Mouse (Mus musculus): ENCODE measurements around the gene Fam114a1. TPM values are rescaled to one million over a fixed set of nuclear protein-coding genes. Genes with fewer than 3 reads are reported as not detected.
A peak's percentile ranks its signal among the peaks of the same experiment; 100 is the strongest.

Gene Fam114a1
- total RNA-seq, 2 experiments from 2014 or later, result 5.0 to 6.1 TPM

- intact Hi-C loops (cut with DNase I), result no loop called here
- DNase-seq (ENCODE audit: low spot score in 2 of 2), result no peak
Observed at GRCm38 (mm10) chr5:65045642-65046370, 75.9 kb downstream of the Fam114a1 start.

GRCm38 (mm10) chr5:65046442-65047284, 76.8 kb downstream of the Fam114a1 start:
- intact Hi-C loops (cut with DNase I), result no loop called here
- DNase-seq (ENCODE audit: low spot score in 2 of 2), result no peak

- no peak for DNase-seq (ENCODE audit: low spot score in 2 of 2)
- intact Hi-C loops (cut with DNase I), result no loop called here
Observed at GRCm38 (mm10) chr5:65047285-65047855, 77.5 kb downstream of the Fam114a1 start.

- intact Hi-C loops (cut with DNase I), result no loop called here
- DNase-seq (ENCODE audit: low spot score in 2 of 2), result no peak
Observed at GRCm38 (mm10) chr5:65049880-65050279, 80.0 kb downstream of the Fam114a1 start.

DNA sequence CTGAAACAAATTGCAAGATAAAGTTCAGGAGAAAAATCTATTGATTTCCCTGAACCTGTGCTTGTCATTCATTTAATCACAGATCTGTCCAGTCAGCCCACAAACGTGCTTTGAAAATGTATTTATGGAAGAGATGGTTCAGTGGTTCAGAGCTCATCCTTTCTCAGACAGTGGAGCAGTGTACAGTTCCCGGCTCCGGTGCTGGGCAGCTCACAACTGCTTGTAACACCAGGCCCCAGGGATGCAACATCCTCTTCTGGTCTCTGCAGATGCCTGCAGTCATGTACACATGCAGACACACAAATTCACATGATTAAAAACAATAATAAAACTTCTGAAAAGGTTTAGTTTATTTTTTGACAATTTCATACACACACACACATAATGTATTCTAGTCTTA, 81.6 kb downstream of the Fam114a1 start:
- no peak for DNase-seq (ENCODE audit: low spot score in 2 of 2)
- intact Hi-C loops (cut with DNase I), result no loop called here

GRCm38 (mm10) chr5:65057596-65057995, 87.7 kb downstream of the Fam114a1 start:
- intact Hi-C loops (cut with DNase I), result no loop called here
- no peak for DNase-seq (ENCODE audit: low spot score in 2 of 2)

DNA sequence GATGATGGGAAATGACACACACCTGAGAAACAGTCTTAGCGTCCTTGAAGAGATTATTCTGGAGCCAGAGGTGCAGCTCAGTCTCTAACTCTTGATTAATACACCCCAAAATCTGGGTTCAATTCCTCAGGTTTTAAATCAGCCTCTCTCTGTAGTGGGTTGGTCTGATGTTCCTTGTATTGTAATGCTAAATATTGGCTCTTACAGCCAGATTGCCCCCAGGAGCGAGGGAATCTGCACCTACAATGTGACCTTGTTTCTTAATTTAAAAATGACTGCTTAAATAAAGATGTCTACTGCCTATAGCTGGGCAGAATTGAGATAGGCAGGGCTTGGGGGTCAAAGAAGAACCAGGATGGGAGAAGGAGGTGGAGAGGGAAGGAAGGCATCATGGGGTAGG, 89.9 kb downstream of the Fam114a1 start:
- intact Hi-C loops (cut with DNase I), result no loop called here
- no peak for DNase-seq (ENCODE audit: low spot score in 2 of 2)

GRCm38 (mm10) chr5:65062236-65062635, 92.4 kb downstream of the Fam114a1 start:
- no peak for DNase-seq (ENCODE audit: low spot score in 2 of 2)
- intact Hi-C loops (cut with DNase I), result no loop called here

DNA sequence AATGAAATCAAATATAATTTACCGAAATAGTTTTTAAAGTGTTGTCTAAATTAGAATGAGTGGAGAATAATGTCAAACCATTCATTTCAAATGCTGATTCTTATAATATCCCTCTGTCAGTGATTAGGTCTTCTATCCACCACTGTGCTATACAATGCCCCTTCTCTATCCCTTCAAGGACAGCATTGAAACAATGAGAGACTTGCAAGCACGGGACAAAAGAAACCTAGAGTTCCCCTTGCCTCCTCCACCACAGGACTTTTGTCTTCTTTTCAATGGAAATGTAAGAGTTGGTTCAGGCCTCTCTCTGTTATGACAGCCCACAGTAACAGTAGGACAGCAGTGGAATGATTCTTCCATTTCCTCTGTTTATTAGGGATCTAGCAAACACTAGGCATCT, 93.4 kb downstream of the Fam114a1 start:
- intact Hi-C loops (cut with DNase I), result no loop called here
- DNase-seq (ENCODE audit: low spot score in 2 of 2), result no peak

DNA sequence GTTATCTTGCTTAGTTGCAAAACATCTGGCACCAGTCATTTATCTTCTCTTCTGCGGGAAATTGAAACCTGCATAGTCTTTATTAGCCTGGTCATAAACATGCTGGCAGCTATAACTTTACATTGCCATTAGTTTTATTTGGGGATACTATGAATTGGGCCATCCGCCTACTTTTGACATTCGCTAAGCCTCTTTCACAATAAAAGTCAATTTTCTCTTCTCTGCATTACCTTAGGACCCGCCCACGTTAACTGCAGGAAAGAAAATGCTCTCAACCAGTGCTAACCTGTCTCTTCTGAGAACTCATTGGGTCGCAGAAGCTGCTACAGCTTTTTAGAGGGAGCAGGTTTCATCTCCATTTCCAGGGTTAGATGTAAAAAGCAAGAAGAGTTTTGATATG, 98.3 kb downstream of the Fam114a1 start:
- intact Hi-C loops (cut with DNase I), result no loop called here
- no peak for DNase-seq (ENCODE audit: low spot score in 2 of 2)

GRCm38 (mm10) chr5:65069872-65070271, 100.0 kb downstream of the Fam114a1 start:
- DNase-seq (ENCODE audit: low spot score in 2 of 2), result no peak
- intact Hi-C loops (cut with DNase I), result no loop called here

DNA sequence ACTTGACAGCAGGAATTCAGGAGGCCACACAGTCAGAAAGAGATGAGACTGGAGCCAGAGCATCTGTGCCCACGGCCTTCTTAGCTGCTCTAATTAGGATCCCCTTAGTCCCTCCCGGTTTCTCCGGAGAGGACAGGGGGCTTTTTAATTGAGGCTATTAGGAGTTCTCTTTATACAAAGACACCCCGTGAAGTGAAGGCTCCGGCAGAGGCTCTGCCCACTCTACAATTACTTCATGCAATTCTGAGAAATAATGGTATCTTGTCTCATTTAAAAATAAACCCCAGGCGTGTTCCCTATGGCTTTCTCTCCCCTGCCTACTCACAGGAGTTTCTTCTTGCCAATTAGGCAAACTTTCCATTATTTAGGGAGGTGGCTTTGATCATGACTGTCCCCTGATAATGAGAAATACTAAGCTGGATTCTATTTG, 101.8 kb downstream of the Fam114a1 start:
- DNase-seq (ENCODE audit: low spot score in 2 of 2), result peak in 1 of 2 experiments; percentile 14
- intact Hi-C loops (cut with DNase I), result no loop called here

DNA sequence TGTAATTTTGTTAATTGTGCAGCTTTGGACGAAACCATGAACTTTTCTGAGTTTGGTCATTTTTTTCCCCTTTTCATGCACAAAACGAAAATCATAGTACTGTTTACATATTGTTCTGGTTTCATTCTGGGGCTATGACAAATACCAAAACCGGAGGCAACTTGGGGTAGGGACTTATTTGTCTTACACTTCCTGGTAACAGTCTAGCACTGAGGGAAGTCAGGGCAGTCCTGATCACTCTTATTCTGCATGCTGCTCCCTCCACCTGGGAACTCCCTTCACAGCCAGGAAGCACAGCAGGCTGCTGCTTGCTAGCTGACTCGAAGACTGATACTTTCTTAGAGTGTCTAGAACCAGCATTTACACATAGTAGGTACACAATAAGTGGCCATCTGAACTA, 103.4 kb downstream of the Fam114a1 start:
- no peak for DNase-seq (ENCODE audit: low spot score in 2 of 2)
- intact Hi-C loops (cut with DNase I), result no loop called here

DNA sequence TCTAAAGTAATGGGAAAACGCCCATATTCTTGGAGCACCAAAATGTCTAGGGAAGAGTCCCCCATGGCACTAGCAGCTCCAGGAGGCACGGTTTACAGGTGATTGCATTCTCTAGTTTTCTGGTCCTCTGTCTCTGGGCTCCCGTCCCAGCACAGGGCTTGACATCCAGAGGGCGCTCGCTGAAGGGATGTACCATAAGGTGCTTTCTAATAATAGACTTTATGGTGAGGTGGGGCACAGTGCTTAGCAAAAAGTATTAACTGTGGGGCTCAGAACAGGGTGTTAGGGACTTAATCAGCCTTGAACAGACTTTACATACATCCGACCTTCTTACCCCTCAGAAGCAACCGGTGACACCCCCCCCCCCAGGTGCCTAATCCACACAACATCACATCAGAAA, 104.8 kb downstream of the Fam114a1 start:
- intact Hi-C loops (cut with DNase I), result no loop called here
- DNase-seq (ENCODE audit: low spot score in 2 of 2), result no peak

GRCm38 (mm10) chr5:65076087-65076486, 106.2 kb downstream of the Fam114a1 start:
- DNase-seq (ENCODE audit: low spot score in 2 of 2), result no peak
- intact Hi-C loops (cut with DNase I), result no loop called here

GRCm38 (mm10) chr5:65076748-65077147, 106.9 kb downstream of the Fam114a1 start:
- intact Hi-C loops (cut with DNase I), result no loop called here
- DNase-seq (ENCODE audit: low spot score in 2 of 2), result no peak

DNA sequence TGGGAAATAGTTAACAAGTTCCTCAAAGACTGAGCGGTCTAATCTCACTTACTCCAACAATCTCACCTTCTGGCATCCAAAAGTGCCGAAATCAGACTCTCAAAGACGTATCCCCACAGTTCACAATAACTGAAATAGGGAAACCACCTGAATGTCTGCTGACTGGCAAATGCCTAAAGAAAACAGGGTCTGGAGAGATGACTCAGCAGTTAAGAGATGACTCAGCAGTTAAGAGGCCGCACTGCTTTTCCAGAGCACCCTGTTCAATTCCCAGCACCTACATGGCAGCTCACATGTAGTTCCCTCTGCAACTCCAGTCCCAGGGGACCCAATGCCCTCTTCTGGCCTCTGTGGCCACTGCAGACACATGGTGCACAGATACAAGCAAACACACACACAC, 108.2 kb downstream of the Fam114a1 start:
- no peak for DNase-seq (ENCODE audit: low spot score in 2 of 2)
- intact Hi-C loops (cut with DNase I), result no loop called here

DNA sequence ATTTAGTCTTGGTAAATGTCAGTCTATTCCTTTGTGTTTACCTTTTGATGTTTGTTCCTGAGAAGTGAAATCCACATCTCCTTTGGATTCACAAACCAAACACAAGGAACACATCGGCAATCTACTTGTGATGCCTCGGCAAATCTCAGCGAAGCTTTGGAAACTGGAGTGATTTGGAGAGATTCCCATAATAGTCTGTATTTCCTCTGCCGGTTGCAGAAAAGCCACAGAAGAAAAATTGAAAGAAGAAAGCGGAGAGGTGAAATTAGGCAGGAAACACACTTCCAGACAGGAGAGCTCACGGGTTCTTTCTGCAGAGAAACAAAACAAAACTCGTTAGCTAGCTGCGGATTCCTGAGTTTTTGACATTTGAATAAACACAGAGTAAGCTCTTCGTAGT, 110.0 kb downstream of the Fam114a1 start:
- peak; percentile 63 to 69 for DNase-seq (ENCODE audit: low spot score in 2 of 2)
- intact Hi-C loops (cut with DNase I), result no loop called here

DNA sequence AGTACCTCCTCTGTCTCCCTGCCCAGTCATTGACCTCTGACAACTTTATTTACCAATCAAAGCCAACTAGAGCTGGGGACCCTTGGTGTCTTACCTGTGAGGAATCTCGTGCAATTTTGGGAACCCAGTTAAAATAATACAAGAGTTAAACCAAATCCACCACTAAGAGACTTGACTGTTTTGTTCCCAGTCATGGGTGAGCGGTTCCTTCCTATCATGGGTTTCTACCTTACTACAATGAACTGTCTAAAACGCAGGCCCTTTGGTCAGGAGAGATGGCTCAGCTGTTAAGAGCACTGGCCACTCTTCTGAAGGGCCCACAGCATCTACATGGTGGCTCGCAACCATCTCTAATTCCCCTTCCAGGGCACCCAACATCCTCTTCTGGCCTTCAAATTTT, 112.0 kb downstream of the Fam114a1 start:
- intact Hi-C loops (cut with DNase I), result no loop called here
- DNase-seq (ENCODE audit: low spot score in 2 of 2), result no peak

GRCm38 (mm10) chr5:65086522-65086921, 116.7 kb downstream of the Fam114a1 start:
- intact Hi-C loops (cut with DNase I), result no loop called here
- DNase-seq (ENCODE audit: low spot score in 2 of 2), result no peak

- intact Hi-C loops (cut with DNase I), result no loop called here
- no peak for DNase-seq (ENCODE audit: low spot score in 2 of 2)
Observed at GRCm38 (mm10) chr5:65089707-65090106, 119.8 kb downstream of the Fam114a1 start.

Data from left cerebral cortex, postnatal 25 days (tissue).